Mouse (Mus musculus) heart, embryonic 12.5 days (tissue): ENCODE measurements around the gene Dync2li1. TPM values are rescaled to one million over a fixed set of nuclear protein-coding genes. Genes with fewer than 3 reads are reported as not detected.

Experiments used
- ATAC-seq: fragments of 200-750 bp; cut with Nextera tagmentation; 2 replicates; pipeline ENCODE4 v1.8.0; 2017; ENCODE audit warnings: moderate TSS enrichment, moderate library complexity; ENCODE audit not compliant: insufficient number of reproducible peaks, low FRiP score
- H3K27ac ChIP-seq: fragments of 300-500 bp; sonication (generic); 2 replicates; pipeline ENCODE4 v1.5.1; 2016; ENCODE audit warnings: mild to moderate bottlenecking, moderate library complexity; ENCODE audit not compliant: poor library complexity, severe bottlenecking
- H3K27me3 ChIP-seq: fragments of 300-500 bp; sonication (generic); replicated peaks from 2 replicates; pipeline ENCODE4 v1.6.1; 2016; ENCODE audit warnings: mild to moderate bottlenecking, moderate library complexity
- H3K36me3 ChIP-seq: fragments of 300-500 bp; sonication (generic); 2 replicates; pipeline ENCODE4 v1.6.1; 2016; ENCODE audit warnings: mild to moderate bottlenecking, moderate library complexity
- H3K4me1 ChIP-seq: fragments of 300-500 bp; sonication (generic); replicated peaks from 2 replicates; pipeline ENCODE4 v1.6.1; 2016; ENCODE audit warnings: mild to moderate bottlenecking
- H3K4me2 ChIP-seq: fragments of 300-500 bp; sonication (generic); 2 replicates; pipeline ENCODE4 v1.6.1; 2016; ENCODE audit warnings: mild to moderate bottlenecking, moderate library complexity
- H3K4me3 ChIP-seq: fragments of 300-500 bp; sonication (generic); 2 replicates; pipeline ENCODE4 v1.5.1; 2016; ENCODE audit warnings: mild to moderate bottlenecking
- H3K9ac ChIP-seq: fragments of 300-500 bp; sonication (generic); 2 replicates; pipeline ENCODE4 v1.6.1; 2016; ENCODE audit warnings: mild to moderate bottlenecking, moderate library complexity
- H3K9me3 ChIP-seq: fragments of 300-500 bp; sonication (generic); replicated peaks from 2 replicates; pipeline ENCODE4 v1.6.1; 2016; ENCODE audit warnings: mild to moderate bottlenecking, moderate library complexity
- WGBS: fragments of 180-500 bp; shearing (Covaris S2); methylation state at CpG from one replicate; pipeline ENCODE4 v1.1.7; 2016; 5-methylcytosine and 5-hydroxymethylcytosine counted together
- polyA plus RNA-seq: library from polyadenylated mRNA; unstranded; fragments of >200 nt; fragmentation: Nextera tagmentation; extraction: Ambion mirVana; gene quantifications from 2 replicates; pipeline ENCODE4 v1.2.1, GENCODE M21; 2016

Dync2li1 gene
- polyA plus RNA-seq = 9.6 and 10.1 TPM in 2 replicates

- Histone ChIP-seq H3K36me3 (no peaks in the 10 kb centered on the region), H3K27ac (no peak within 1 kb of the TSS)
Observed at GRCm38 (mm10) chr17:84626276-84626856, at the start of gene Dync2li1. Dync2li1 (plus strand) TSS chr17:84626496.

GRCm38 (mm10) chr17:84576621-84577293 is 49.5 kb upstream of the Dync2li1 start:
- no peaks in the 10 kb centered on the region for H3K27me3 ChIP-seq
- no peak overlapping the region for H3K9ac ChIP-seq
- no peaks in the 10 kb centered on the region for H3K9me3 ChIP-seq
- WGBS = 84% methylated on average over 16 of the region's 16 CpGs
- H3K4me2 ChIP-seq = no peak overlapping the region
- no peak for ATAC-seq
- H3K27ac ChIP-seq = no peak overlapping the region
- H3K4me3 ChIP-seq = no peak overlapping the region
- no peaks in the 10 kb centered on the region for H3K36me3 ChIP-seq
- no peaks in the 10 kb centered on the region for H3K4me1 ChIP-seq

More at GRCm38 (mm10) chr17:84626276-84626856, at the start of gene Dync2li1:
- Histone ChIP-seq H3K27me3 (no peaks in the 10 kb centered on the region), H3K9ac (peak within 1 kb of the TSS; percentile 68), H3K9me3 (no peaks in the 10 kb centered on the region), H3K4me2 (peak within 1 kb of the TSS; percentile 78), H3K4me1 (peaks cover 4% of the 10 kb centered on the region), H3K4me3 (peak within 1 kb of the TSS; percentile 64)
- ATAC-seq = peak; percentile 92
- WGBS = under 1% methylated on average over 25 of the region's 25 CpGs

GRCm38 (mm10) chr17:84579249-84579648 is 47.0 kb upstream of the Dync2li1 start:
- Histone ChIP-seq H3K4me1 (no peaks in the 10 kb centered on the region), H3K27me3 (no peaks in the 10 kb centered on the region), H3K27ac (no peak overlapping the region), H3K9ac (no peak overlapping the region), H3K9me3 (no peaks in the 10 kb centered on the region), H3K36me3 (no peaks in the 10 kb centered on the region), H3K4me2 (no peak overlapping the region), H3K4me3 (no peak overlapping the region)
- 64% methylated on average over 8 of the region's 8 CpGs for WGBS
- no peak for ATAC-seq

- ATAC-seq = no peak
- 79% methylated on average over 10 of the region's 10 CpGs for WGBS
- Histone ChIP-seq H3K27me3 (no peaks in the 10 kb centered on the region), H3K9me3 (no peaks in the 10 kb centered on the region), H3K4me2 (no peak overlapping the region), H3K27ac (no peak overlapping the region), H3K4me1 (no peaks in the 10 kb centered on the region), H3K9ac (no peak overlapping the region), H3K36me3 (no peaks in the 10 kb centered on the region), H3K4me3 (no peak overlapping the region)
Observed at GRCm38 (mm10) chr17:84579817-84580216, 46.5 kb upstream of the Dync2li1 start.

- Histone ChIP-seq H3K9me3 (no peaks in the 10 kb centered on the region), H3K27ac (no peak overlapping the region), H3K4me2 (no peak overlapping the region), H3K4me3 (no peak overlapping the region), H3K36me3 (no peaks in the 10 kb centered on the region), H3K27me3 (no peaks in the 10 kb centered on the region), H3K9ac (no peak overlapping the region), H3K4me1 (no peaks in the 10 kb centered on the region)
- no peak for ATAC-seq
- WGBS = 59% methylated on average over 8 of the region's 8 CpGs
Observed at GRCm38 (mm10) chr17:84580821-84581220, 45.5 kb upstream of the Dync2li1 start.

GRCm38 (mm10) chr17:84581740-84582414 is 44.4 kb upstream of the Dync2li1 start:
- Histone ChIP-seq H3K27ac (no peak overlapping the region), H3K9me3 (no peaks in the 10 kb centered on the region), H3K4me1 (no peaks in the 10 kb centered on the region), H3K4me2 (no peak overlapping the region), H3K4me3 (no peak overlapping the region), H3K27me3 (no peaks in the 10 kb centered on the region), H3K36me3 (no peaks in the 10 kb centered on the region), H3K9ac (no peak overlapping the region)
- WGBS = 83% methylated on average over 8 of the region's 8 CpGs
- ATAC-seq = no peak

GRCm38 (mm10) chr17:84584107-84584506 is 42.2 kb upstream of the Dync2li1 start:
- H3K9ac ChIP-seq = no peak overlapping the region
- 82% methylated on average over 9 of the region's 9 CpGs for WGBS
- H3K27me3 ChIP-seq = no peaks in the 10 kb centered on the region
- no peaks in the 10 kb centered on the region for H3K4me1 ChIP-seq
- H3K27ac ChIP-seq = no peak overlapping the region
- H3K36me3 ChIP-seq = no peaks in the 10 kb centered on the region
- no peak for ATAC-seq
- H3K4me2 ChIP-seq = no peak overlapping the region
- no peaks in the 10 kb centered on the region for H3K9me3 ChIP-seq
- H3K4me3 ChIP-seq = no peak overlapping the region

- no peak overlapping the region for H3K4me3 ChIP-seq
- H3K9ac ChIP-seq = no peak overlapping the region
Observed at GRCm38 (mm10) chr17:84585104-84585503, 41.2 kb upstream of the Dync2li1 start.

GRCm38 (mm10) chr17:84590065-84590464 is 36.2 kb upstream of the Dync2li1 start:
- 0 out of 2 replicates have a peak, but pooled peaks cover 3% of the 10 kb centered on the region for H3K36me3 ChIP-seq
- 87% methylated on average over 7 of the region's 7 CpGs for WGBS
- H3K9ac ChIP-seq = no peak overlapping the region
- no peak overlapping the region for H3K27ac ChIP-seq
- no peak for ATAC-seq
- H3K4me2 ChIP-seq = no peak overlapping the region
- no peaks in the 10 kb centered on the region for H3K9me3 ChIP-seq
- H3K4me3 ChIP-seq = no peak overlapping the region
- H3K27me3 ChIP-seq = no peaks in the 10 kb centered on the region
- no peaks in the 10 kb centered on the region for H3K4me1 ChIP-seq

More at GRCm38 (mm10) chr17:84585104-84585503, 41.2 kb upstream of the Dync2li1 start:
- WGBS = 74% methylated on average over 8 of the region's 8 CpGs
- no peak for ATAC-seq
- Histone ChIP-seq H3K27me3 (no peaks in the 10 kb centered on the region), H3K4me2 (no peak overlapping the region), H3K9me3 (no peaks in the 10 kb centered on the region), H3K36me3 (no peaks in the 10 kb centered on the region), H3K4me1 (no peaks in the 10 kb centered on the region), H3K27ac (no peak overlapping the region)

- no peak for ATAC-seq
- H3K9ac ChIP-seq = no peak overlapping the region
- 87% methylated on average over 16 of the region's 16 CpGs for WGBS
- H3K4me2 ChIP-seq = no peak overlapping the region
- no peak overlapping the region for H3K4me3 ChIP-seq
- H3K9me3 ChIP-seq = no peaks in the 10 kb centered on the region
- peaks cover 4% of the 10 kb centered on the region; the same call in 1 of the 2 replicates for H3K4me1 ChIP-seq
- H3K27ac ChIP-seq = no peak overlapping the region
- H3K27me3 ChIP-seq = no peaks in the 10 kb centered on the region
- H3K36me3 ChIP-seq = 0 out of 2 replicates have a peak, but pooled peaks cover 3% of the 10 kb centered on the region
Observed at GRCm38 (mm10) chr17:84591431-84592150, 34.7 kb upstream of the Dync2li1 start.

- no peak overlapping the region for H3K4me3 ChIP-seq
- no peak overlapping the region for H3K4me2 ChIP-seq
- H3K9me3 ChIP-seq = no peaks in the 10 kb centered on the region
- no peaks in the 10 kb centered on the region for H3K27me3 ChIP-seq
- H3K27ac ChIP-seq = no peak overlapping the region
- 0 out of 2 replicates have a peak, but pooled peaks cover 3% of the 10 kb centered on the region for H3K36me3 ChIP-seq
- H3K4me1 ChIP-seq = peaks cover 4% of the 10 kb centered on the region; the same call in 1 of the 2 replicates
- WGBS = 42% methylated on average over 10 of the region's 10 CpGs
- no peak overlapping the region for H3K9ac ChIP-seq
- ATAC-seq = no peak
Observed at GRCm38 (mm10) chr17:84596015-84596441, 30.3 kb upstream of the Dync2li1 start.
